Mouse (Mus musculus) mouse trophoblast stem cell (cell line): Measurements from ENCODE around the gene Mrps18b.

Source experiments
- in situ Hi-C, 2 experiments: fragments of 300-500 bp; cut with MseI, MboI; formaldehyde crosslinking; loops; 2 replicates in 1 of 2; 3 replicates in 1 of 2; pipeline ENCODE4 v1.15.1; 2025

Gene Mrps18b

GRCm38 (mm10) chr17:35874721-35875120 is 41.5 kb downstream of the Mrps18b start:
- in situ Hi-C loops: loop anchor here (5.0 kb wide), 1 partner anchor 42 kb away; no protein-coding TSS in a partner anchor

GRCm38 (mm10) chr17:35873774-35874519 is 42.2 kb downstream of the Mrps18b start:
- in situ Hi-C loops: loop anchor here in 1 of 2 experiments (5.0 kb wide), 1 partner anchor 42 kb away; no protein-coding TSS in a partner anchor

- in situ Hi-C loops: loop anchor here in 1 of 2 experiments (5.0 kb wide), 1 partner anchor 39 kb away; no protein-coding TSS in a partner anchor
Measured at GRCm38 (mm10) chr17:35870884-35871696, 45.1 kb downstream of the Mrps18b start.

- in situ Hi-C loops: loop anchor here in 1 of 2 experiments (5.0 kb wide), 1 partner anchor 38 kb away; no protein-coding TSS in a partner anchor
Measured at GRCm38 (mm10) chr17:35870151-35870883, 45.9 kb downstream of the Mrps18b start.

GRCm38 (mm10) chr17:35869346-35870067 is 46.7 kb downstream of the Mrps18b start:
- in situ Hi-C loops: loop anchor here in 1 of 2 experiments (5.0 kb wide), 1 partner anchor 37 kb away; no protein-coding TSS in a partner anchor

- in situ Hi-C loops: no loop called here
Measured at GRCm38 (mm10) chr17:35868961-35869345, 47.2 kb downstream of the Mrps18b start.

- in situ Hi-C loops: no loop called here
Measured at GRCm38 (mm10) chr17:35868165-35868820, 47.9 kb downstream of the Mrps18b start.

- in situ Hi-C loops: no loop called here
Measured at GRCm38 (mm10) chr17:35866911-35867890, 49.0 kb downstream of the Mrps18b start.

- in situ Hi-C loops: no loop called here
Measured at GRCm38 (mm10) chr17:35866281-35866831, 49.8 kb downstream of the Mrps18b start.

- in situ Hi-C loops: no loop called here
Measured at GRCm38 (mm10) chr17:35865481-35866280, 50.5 kb downstream of the Mrps18b start, which contains the start of gene Ppp1r18. TSS of gene Ppp1r18 (plus strand) at chr17:35865593.

- in situ Hi-C loops: no loop called here
Measured at GRCm38 (mm10) chr17:35864832-35865353, 51.3 kb downstream of the Mrps18b start.

GRCm38 (mm10) chr17:35861198-35861857 is 54.9 kb downstream of the Mrps18b start, which contains the start of gene Nrm:
TSS of gene Nrm (plus strand) at chr17:35861318.
- in situ Hi-C loops: no loop called here

GRCm38 (mm10) chr17:35860831-35861197 is 55.4 kb downstream of the Mrps18b start:
- in situ Hi-C loops: no loop called here
